In the genomic region with DNA sequence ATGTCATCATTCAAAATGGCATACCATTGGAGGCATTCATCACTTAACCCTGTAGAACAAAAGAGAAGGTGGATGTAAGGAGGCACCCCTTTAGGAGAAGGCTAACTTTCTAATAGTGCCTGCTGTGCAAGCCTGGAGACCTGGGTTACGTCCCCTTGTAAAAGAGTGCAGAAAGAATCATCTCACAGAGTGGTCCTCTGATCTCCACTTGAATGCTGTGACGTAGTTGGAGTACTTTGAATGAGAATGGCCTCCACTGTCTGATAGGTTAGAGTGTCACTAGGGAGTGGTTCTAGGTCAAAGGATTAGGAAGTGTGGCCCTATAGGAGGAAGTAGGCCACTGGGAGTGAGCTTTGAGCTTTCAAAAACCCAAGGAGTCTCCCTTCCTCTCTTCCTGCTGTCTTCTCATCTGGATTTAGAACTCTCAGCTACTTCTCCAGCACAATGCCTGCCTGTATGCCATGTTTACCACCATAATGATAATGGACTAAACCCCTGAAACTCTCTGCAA, we compare ENCODE assay signal across 18 mouse cellular contexts.
DNase-seq lines count a peak whose midpoint lies in the region; ATAC-seq lines count a peak whose summit lies in the region.
"Had no signal": no experiment of that assay in that cellular context is flagged by ENCODE, and none has a peak within 500 bp of the region (broad histone marks: within the 10 kb centered on the region; RNA-seq: fewer than 3 reads in every experiment).

No protein-coding gene starts in this region.

- intact Hi-C loops in left cerebral cortex, postnatal 25 days (cut with DNase I): no loop called here

- DNase-seq in R1 (ENCODE audit: low read depth, low spot score): peak; percentile 87
- no peak for DNase-seq in embryo, embryonic 11 days
- DNase-seq in embryo, embryonic 10 days (ENCODE audit: low spot score): no peak
- no peak for DNase-seq in left cerebral cortex, postnatal 25 days (ENCODE audit: low spot score in 2 of 2)
- DNase-seq: adrenal gland, adult 8-10 months; adrenal gland, postnatal 14 days; adrenal gland, postnatal 36 days; cerebellum, adult 11-12 months; cerebellum, adult 2 months; cerebellum, adult 9-10 months; cerebellum, postnatal 10 days; cerebellum, postnatal 25 days had no signal

- ATAC-seq in granulocyte monocyte progenitor cell, adult 5-6 weeks (replicated peaks; ENCODE audit: poor library complexity, severe bottlenecking): peak; percentile 37; the same call in 1 of the 2 replicates
- ATAC-seq in monocyte, adult 5-6 weeks (replicated peaks; ENCODE audit: insufficient number of reproducible peaks, low FRiP score, low TSS enrichment, poor library complexity, severe bottlenecking): peak; percentile 76
- ATAC-seq: activated CD4-positive, CD25-positive, alpha-beta regulatory T cell, adult 4 months; forebrain, embryonic 14.5 days; forebrain, embryonic 16.5 days; Patski had no signal
